Mouse (Mus musculus): ENCODE results near the gene Tomm34.

Tomm34 gene

GRCm38 (mm10) chr2:164007547-164007946, 63.4 kb downstream of the Tomm34 start:
- no peak for TF ChIP-seq GATA4 (IDR thresholded peaks at IDR 0.05; ENCODE audit: insufficient replicate concordance, low read length)

- no peak for TF ChIP-seq GATA4 (IDR thresholded peaks at IDR 0.05; ENCODE audit: insufficient replicate concordance, low read length)
These were observed 64.0 kb downstream of the Tomm34 start for GRCm38 (mm10) chr2:164006932-164007331.

GRCm38 (mm10) chr2:164004503-164004902, 66.5 kb downstream of the Tomm34 start:
- no peak for TF ChIP-seq GATA4 (IDR thresholded peaks at IDR 0.05; ENCODE audit: insufficient replicate concordance, low read length)

Data from liver, adult (tissue).